Mouse (Mus musculus): ENCODE data around the gene Cyb561. TPM values are rescaled to one million over a fixed set of nuclear protein-coding genes. Genes with fewer than 3 reads are reported as not detected.

The Cyb561 gene
- polyA plus RNA-seq, 1 experiment from 2014 or later = 5.5 TPM

DNA sequence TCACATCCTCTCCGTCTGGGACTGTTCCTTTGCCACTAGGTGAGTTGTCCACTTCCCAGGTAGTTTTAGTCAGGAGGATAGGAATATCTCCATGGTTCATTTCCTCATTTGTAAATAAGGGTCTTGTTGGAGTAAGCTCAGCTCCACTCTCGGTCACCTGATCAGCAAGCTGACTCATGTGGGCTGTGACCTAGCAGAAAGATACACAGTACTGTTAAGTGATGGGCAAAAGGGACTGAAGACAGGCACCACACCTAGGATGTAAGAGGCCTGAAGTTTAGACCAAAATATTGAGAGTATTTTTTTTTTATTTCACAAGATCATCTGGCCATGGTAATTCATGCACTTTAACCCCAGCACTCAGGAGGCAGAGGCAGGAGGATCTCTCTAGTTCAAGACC is 32.3 kb downstream of the Cyb561 start:
- Histone ChIP-seq H3K9ac (ENCODE audit: low read length) (no peak overlapping the region), H3K27ac (replicated peaks in 1 of 2; ENCODE audit: control insufficient read depth in 1 of 2, insufficient read depth in 1 of 2, low read depth in 2 of 2, low read length in 2 of 2) (no peak overlapping the region), H3K4me1 (ENCODE audit: control insufficient read depth in 2 of 2, insufficient read depth in 2 of 2, low read length in 2 of 2) (no peaks in the 10 kb centered on the region), H3K9me3 (ENCODE audit: control insufficient read depth, low read length) (no peaks in the 10 kb centered on the region), H3K36me3 (ENCODE audit: control insufficient read depth, insufficient read depth, low read length) (peaks cover 90% of the 10 kb centered on the region), H3K4me2 (ENCODE audit: low read length) (no peak overlapping the region), H3K27me3 (ENCODE audit: control insufficient read depth, insufficient read depth, low read length) (no peaks in the 10 kb centered on the region), H3K4me3 (ENCODE audit: control insufficient read depth in 1 of 2, insufficient read depth in 1 of 2, low read depth in 1 of 2, low read length in 2 of 2) (no peak overlapping the region)
- WGBS = 93% methylated on average over 2 of the region's 2 CpGs
- ATAC-seq (ENCODE audit: insufficient number of reproducible peaks, insufficient read depth, low FRiP score, low read depth) = no peak

- Histone ChIP-seq H3K27me3 (ENCODE audit: control insufficient read depth, insufficient read depth, low read length) (no peaks in the 10 kb centered on the region), H3K9ac (ENCODE audit: low read length) (no peak overlapping the region), H3K9me3 (ENCODE audit: control insufficient read depth, low read length) (no peaks in the 10 kb centered on the region), H3K4me2 (ENCODE audit: low read length) (no peak overlapping the region), H3K4me1 (ENCODE audit: control insufficient read depth in 2 of 2, insufficient read depth in 2 of 2, low read length in 2 of 2) (no peaks in the 10 kb centered on the region), H3K36me3 (ENCODE audit: control insufficient read depth, insufficient read depth, low read length) (peaks cover 90% of the 10 kb centered on the region), H3K27ac (replicated peaks in 1 of 2; ENCODE audit: control insufficient read depth in 1 of 2, insufficient read depth in 1 of 2, low read depth in 2 of 2, low read length in 2 of 2) (no peak overlapping the region), H3K4me3 (ENCODE audit: control insufficient read depth in 1 of 2, insufficient read depth in 1 of 2, low read depth in 1 of 2, low read length in 2 of 2) (no peak overlapping the region)
- ATAC-seq (ENCODE audit: insufficient number of reproducible peaks, insufficient read depth, low FRiP score, low read depth) = no peak
- 70% methylated on average over 3 of the region's 3 CpGs for WGBS
Measured at GRCm38 (mm10) chr11:105920098-105920785, 32.9 kb downstream of the Cyb561 start.

DNA sequence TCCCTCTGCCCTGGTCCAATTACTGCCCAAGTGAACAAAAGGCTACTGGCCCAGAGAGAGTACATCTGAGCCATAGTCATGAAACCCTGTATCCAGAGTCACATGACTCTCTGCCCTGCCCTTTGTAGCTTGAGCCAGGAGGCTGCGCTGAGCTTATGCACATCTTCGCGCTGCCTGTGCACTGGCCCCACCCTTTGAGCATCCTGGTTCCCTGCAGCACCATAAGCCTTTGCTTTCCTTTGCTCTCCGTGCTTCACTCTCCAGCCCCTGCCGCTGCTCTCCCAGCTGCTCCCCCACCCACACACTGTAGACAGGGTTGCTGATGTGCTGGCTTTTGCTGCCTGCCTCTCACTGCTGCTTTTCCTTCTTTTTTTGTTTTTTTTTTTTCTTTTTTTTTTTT is 39.6 kb downstream of the Cyb561 start:
- Histone ChIP-seq H3K36me3 (ENCODE audit: control insufficient read depth, insufficient read depth, low read length) (peaks cover 84% of the 10 kb centered on the region), H3K4me3 (ENCODE audit: control insufficient read depth in 1 of 2, insufficient read depth in 1 of 2, low read depth in 1 of 2, low read length in 2 of 2) (no peak overlapping the region), H3K4me1 (ENCODE audit: control insufficient read depth in 2 of 2, insufficient read depth in 2 of 2, low read length in 2 of 2) (no peaks in the 10 kb centered on the region), H3K9ac (ENCODE audit: low read length) (no peak overlapping the region), H3K9me3 (ENCODE audit: control insufficient read depth, low read length) (no peaks in the 10 kb centered on the region), H3K27me3 (ENCODE audit: control insufficient read depth, insufficient read depth, low read length) (no peaks in the 10 kb centered on the region), H3K27ac (replicated peaks in 1 of 2; ENCODE audit: control insufficient read depth in 1 of 2, insufficient read depth in 1 of 2, low read depth in 2 of 2, low read length in 2 of 2) (no peak overlapping the region), H3K4me2 (ENCODE audit: low read length) (no peak overlapping the region)
- ATAC-seq (ENCODE audit: insufficient number of reproducible peaks, insufficient read depth, low FRiP score, low read depth) = no peak
- WGBS = 77% methylated on average over 5 of the region's 5 CpGs

- H3K9me3 ChIP-seq (ENCODE audit: control insufficient read depth, low read length) = no peaks in the 10 kb centered on the region
- no peak overlapping the region for H3K4me2 ChIP-seq (ENCODE audit: low read length)
- no peaks in the 10 kb centered on the region for H3K27me3 ChIP-seq (ENCODE audit: control insufficient read depth, insufficient read depth, low read length)
- ATAC-seq (ENCODE audit: insufficient number of reproducible peaks, insufficient read depth, low FRiP score, low read depth) = no peak
- H3K27ac ChIP-seq (replicated peaks in 1 of 2; ENCODE audit: control insufficient read depth in 1 of 2, insufficient read depth in 1 of 2, low read depth in 2 of 2, low read length in 2 of 2) = no peak overlapping the region
- no peak overlapping the region for H3K4me3 ChIP-seq (ENCODE audit: control insufficient read depth in 1 of 2, insufficient read depth in 1 of 2, low read depth in 1 of 2, low read length in 2 of 2)
- 32% methylated on average over 4 of the region's 4 CpGs for WGBS
- no peak overlapping the region for H3K9ac ChIP-seq (ENCODE audit: low read length)
- H3K4me1 ChIP-seq (ENCODE audit: control insufficient read depth in 2 of 2, insufficient read depth in 2 of 2, low read length in 2 of 2) = no peaks in the 10 kb centered on the region
- H3K36me3 ChIP-seq (ENCODE audit: control insufficient read depth, insufficient read depth, low read length) = peaks cover 77% of the 10 kb centered on the region
Measured at GRCm38 (mm10) chr11:105911592-105912375, 41.4 kb downstream of the Cyb561 start.

GRCm38 (mm10) chr11:105911149-105911548 is 42.0 kb downstream of the Cyb561 start:
- H3K27ac ChIP-seq (replicated peaks in 1 of 2; ENCODE audit: control insufficient read depth in 1 of 2, insufficient read depth in 1 of 2, low read depth in 2 of 2, low read length in 2 of 2) = no peak overlapping the region
- no peak for ATAC-seq (ENCODE audit: insufficient number of reproducible peaks, insufficient read depth, low FRiP score, low read depth)
- no peak overlapping the region for H3K4me2 ChIP-seq (ENCODE audit: low read length)
- H3K9ac ChIP-seq (ENCODE audit: low read length) = no peak overlapping the region
- H3K4me3 ChIP-seq (ENCODE audit: control insufficient read depth in 1 of 2, insufficient read depth in 1 of 2, low read depth in 1 of 2, low read length in 2 of 2) = no peak overlapping the region
- peaks cover 0 to under 1% of the 10 kb centered on the region in 2 experiments; a peak in 2 of 4 replicates for H3K4me1 ChIP-seq (ENCODE audit: control insufficient read depth in 2 of 2, insufficient read depth in 2 of 2, low read length in 2 of 2)
- H3K27me3 ChIP-seq (ENCODE audit: control insufficient read depth, insufficient read depth, low read length) = no peaks in the 10 kb centered on the region
- H3K9me3 ChIP-seq (ENCODE audit: control insufficient read depth, low read length) = no peaks in the 10 kb centered on the region
- H3K36me3 ChIP-seq (ENCODE audit: control insufficient read depth, insufficient read depth, low read length) = peaks cover 71% of the 10 kb centered on the region

GRCm38 (mm10) chr11:105909617-105910016 is 43.5 kb downstream of the Cyb561 start:
- WGBS = 72% methylated on average over 2 of the region's 2 CpGs

GRCm38 (mm10) chr11:105908926-105909325 is 44.2 kb downstream of the Cyb561 start:
- Histone ChIP-seq H3K27ac (replicated peaks in 1 of 2; ENCODE audit: control insufficient read depth in 1 of 2, insufficient read depth in 1 of 2, low read depth in 2 of 2, low read length in 2 of 2) (no peak overlapping the region), H3K36me3 (ENCODE audit: control insufficient read depth, insufficient read depth, low read length) (peaks cover 56% of the 10 kb centered on the region), H3K27me3 (ENCODE audit: control insufficient read depth, insufficient read depth, low read length) (no peaks in the 10 kb centered on the region), H3K9me3 (ENCODE audit: control insufficient read depth, low read length) (no peaks in the 10 kb centered on the region), H3K4me3 (ENCODE audit: control insufficient read depth in 1 of 2, insufficient read depth in 1 of 2, low read depth in 1 of 2, low read length in 2 of 2) (no peak overlapping the region), H3K4me1 (ENCODE audit: control insufficient read depth in 2 of 2, insufficient read depth in 2 of 2, low read length in 2 of 2) (peaks cover 0 to 13% of the 10 kb centered on the region in 2 experiments; a peak in 3 of 4 replicates), H3K4me2 (ENCODE audit: low read length) (no peak overlapping the region), H3K9ac (ENCODE audit: low read length) (no peak overlapping the region)
- WGBS = 86% methylated on average over 8 of the region's 8 CpGs
- ATAC-seq (ENCODE audit: insufficient number of reproducible peaks, insufficient read depth, low FRiP score, low read depth) = no peak

More at GRCm38 (mm10) chr11:105909617-105910016, 43.5 kb downstream of the Cyb561 start:
- H3K9me3 ChIP-seq (ENCODE audit: control insufficient read depth, low read length) = no peaks in the 10 kb centered on the region
- H3K36me3 ChIP-seq (ENCODE audit: control insufficient read depth, insufficient read depth, low read length) = peaks cover 59% of the 10 kb centered on the region
- no peak overlapping the region for H3K9ac ChIP-seq (ENCODE audit: low read length)
- no peak overlapping the region for H3K27ac ChIP-seq (replicated peaks in 1 of 2; ENCODE audit: control insufficient read depth in 1 of 2, insufficient read depth in 1 of 2, low read depth in 2 of 2, low read length in 2 of 2)
- no peak overlapping the region for H3K4me3 ChIP-seq (ENCODE audit: control insufficient read depth in 1 of 2, insufficient read depth in 1 of 2, low read depth in 1 of 2, low read length in 2 of 2)
- H3K4me2 ChIP-seq (ENCODE audit: low read length) = no peak overlapping the region
- ATAC-seq (ENCODE audit: insufficient number of reproducible peaks, insufficient read depth, low FRiP score, low read depth) = no peak
- H3K4me1 ChIP-seq (ENCODE audit: control insufficient read depth in 2 of 2, insufficient read depth in 2 of 2, low read length in 2 of 2) = peaks cover 0 to 13% of the 10 kb centered on the region in 2 experiments; a peak in 3 of 4 replicates
- no peaks in the 10 kb centered on the region for H3K27me3 ChIP-seq (ENCODE audit: control insufficient read depth, insufficient read depth, low read length)

Measured in heart, embryonic 14.5 days (tissue).